Mouse (Mus musculus): Measurements from ENCODE around the gene Coro1b. TPM values are rescaled to one million over a fixed set of nuclear protein-coding genes. Genes with fewer than 3 reads are reported as not detected.
"Not testable (repeated sequence)": the region's sequence is repeated elsewhere in the genome, so short reads cannot be mapped to it uniquely, and the experiment has no call there.

Coro1b gene
- total RNA-seq, 2 experiments from 2014 or later: 91.1 to 102 TPM

- DNase-seq (ENCODE audit: low spot score in 2 of 2): no peak
Observed at GRCm38 (mm10) chr19:4119716-4120487, 28.5 kb upstream of the Coro1b start.

DNA sequence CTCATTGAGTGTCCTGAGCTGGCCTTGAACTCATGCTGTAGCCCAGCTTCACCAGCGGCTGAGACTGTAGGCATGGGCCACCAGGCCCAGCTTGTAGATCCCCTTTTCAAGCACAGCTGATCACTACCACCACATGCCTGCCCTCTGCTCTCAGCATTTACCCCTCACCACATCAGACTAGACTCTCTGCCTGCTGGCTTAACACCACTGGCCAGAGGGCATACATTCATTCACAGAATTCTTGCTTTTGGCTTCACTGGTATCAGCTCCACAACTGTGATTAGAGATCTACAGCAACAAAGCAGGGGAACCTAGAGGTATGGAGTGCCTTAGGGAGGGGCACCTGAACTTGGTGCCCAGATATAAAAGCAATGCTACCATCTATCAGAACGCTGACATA lies 27.9 kb upstream of the Coro1b start:
- DNase-seq (ENCODE audit: low spot score in 2 of 2): no peak

- DNase-seq (ENCODE audit: low spot score in 2 of 2): peak; percentile 99
Observed at GRCm38 (mm10) chr19:4121097-4121805, 27.2 kb upstream of the Coro1b start.

- DNase-seq (ENCODE audit: low spot score in 2 of 2): not testable (repeated sequence)
Observed at GRCm38 (mm10) chr19:4121896-4122295, 26.5 kb upstream of the Coro1b start.

DNA sequence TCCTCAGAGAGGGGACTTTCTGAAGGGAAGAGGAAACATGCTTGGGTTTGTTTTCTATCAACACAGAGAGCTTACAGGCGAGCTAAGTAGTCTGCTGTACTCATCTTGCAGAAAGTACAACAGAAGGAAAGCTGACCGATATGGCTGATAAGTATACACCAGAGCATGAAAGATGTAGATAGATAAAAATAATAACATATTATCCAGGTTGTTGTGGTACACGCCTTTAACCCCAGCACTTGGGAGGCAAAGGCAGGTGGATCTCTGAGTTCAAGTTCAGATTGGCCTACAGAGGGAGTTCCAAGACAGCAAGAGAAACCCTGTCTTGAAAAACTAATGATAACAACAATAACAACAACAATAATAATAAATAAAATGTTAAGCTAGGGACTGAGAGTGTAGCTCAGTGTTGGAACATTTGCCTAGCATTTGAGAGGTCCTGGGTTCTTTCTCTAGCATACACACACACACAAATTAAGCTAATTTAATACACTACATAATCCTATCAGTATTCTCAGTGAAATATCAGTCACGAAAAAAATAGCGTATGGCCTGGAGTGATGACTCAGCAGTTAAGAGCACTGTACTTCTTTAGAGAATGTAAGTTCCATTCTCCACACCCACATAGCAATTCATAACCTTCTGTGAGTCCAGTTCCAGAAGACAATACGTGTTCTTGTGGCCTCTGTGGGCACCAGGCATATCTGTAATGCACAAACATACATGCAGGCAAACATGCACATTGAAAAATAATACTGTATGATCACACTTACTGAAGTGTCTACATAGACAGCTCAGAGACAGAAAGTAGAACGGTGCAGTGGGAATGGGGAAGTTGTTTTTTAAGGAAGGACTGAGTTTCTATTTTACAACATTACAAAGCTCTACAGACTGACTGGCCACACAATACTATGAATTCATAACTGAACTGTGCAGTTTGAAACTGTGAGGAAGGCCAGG lies 25.7 kb upstream of the Coro1b start:
- no peak for DNase-seq (ENCODE audit: low spot score in 2 of 2)

DNA sequence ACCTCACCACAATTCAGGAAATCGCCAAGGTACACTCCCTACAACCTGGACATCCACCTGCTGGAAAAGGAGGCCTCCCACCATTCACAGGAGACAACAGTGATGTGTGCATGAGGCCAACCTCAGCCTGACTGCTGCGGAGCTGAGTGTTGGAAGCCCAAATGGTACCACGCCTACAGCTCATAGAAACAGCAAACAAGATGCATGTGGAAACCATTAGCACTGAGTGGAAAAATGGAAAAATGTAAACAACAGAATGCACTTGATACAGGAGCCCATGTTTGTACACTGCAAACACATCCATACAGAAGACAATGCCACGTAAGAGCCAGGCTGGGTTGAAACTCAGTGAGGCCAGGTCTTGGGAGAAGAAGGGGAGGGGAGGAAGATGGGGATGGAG lies 24.0 kb upstream of the Coro1b start:
- DNase-seq (ENCODE audit: low spot score in 2 of 2): no peak

- DNase-seq (ENCODE audit: low spot score in 2 of 2): not testable (repeated sequence)
Observed at GRCm38 (mm10) chr19:4125268-4125667, 23.2 kb upstream of the Coro1b start.

GRCm38 (mm10) chr19:4125741-4126696 lies 22.4 kb upstream of the Coro1b start, which contains the start of gene Aip:
TSS of gene Aip (minus strand) at chr19:4125858.
- peak; percentile 95 to 98 for DNase-seq (ENCODE audit: low spot score in 2 of 2)

GRCm38 (mm10) chr19:4126759-4127495 lies 21.5 kb upstream of the Coro1b start:
- no peak for DNase-seq (ENCODE audit: low spot score in 2 of 2)

GRCm38 (mm10) chr19:4129462-4129861 lies 19.0 kb upstream of the Coro1b start:
- no peak for DNase-seq (ENCODE audit: low spot score in 2 of 2)

GRCm38 (mm10) chr19:4130106-4130505 lies 18.3 kb upstream of the Coro1b start:
- DNase-seq (ENCODE audit: low spot score in 2 of 2): no peak

DNA sequence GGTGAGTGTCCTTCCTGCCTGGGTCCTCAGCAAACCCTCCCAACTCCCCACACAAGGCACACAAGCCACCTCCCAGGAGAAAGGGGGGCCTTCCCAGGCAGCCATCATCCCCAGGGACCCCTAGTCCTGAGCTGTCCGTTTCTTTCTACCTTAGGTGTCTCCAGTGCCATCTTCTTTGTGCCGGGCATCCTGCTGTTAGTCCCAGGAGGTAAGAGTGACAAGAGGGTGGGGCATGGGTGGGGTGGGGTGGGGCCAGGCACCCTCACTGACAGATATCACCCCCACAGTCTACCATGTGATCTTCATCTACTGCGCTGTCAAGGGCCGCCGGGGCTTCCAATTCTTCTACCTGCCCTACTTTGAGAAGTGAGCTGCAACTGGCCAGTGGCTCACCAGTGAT lies 17.3 kb upstream of the Coro1b start:
- DNase-seq (ENCODE audit: low spot score in 2 of 2): no peak

- no peak for DNase-seq (ENCODE audit: low spot score in 2 of 2)
Observed at GRCm38 (mm10) chr19:4131768-4132167, 16.7 kb upstream of the Coro1b start.

DNA sequence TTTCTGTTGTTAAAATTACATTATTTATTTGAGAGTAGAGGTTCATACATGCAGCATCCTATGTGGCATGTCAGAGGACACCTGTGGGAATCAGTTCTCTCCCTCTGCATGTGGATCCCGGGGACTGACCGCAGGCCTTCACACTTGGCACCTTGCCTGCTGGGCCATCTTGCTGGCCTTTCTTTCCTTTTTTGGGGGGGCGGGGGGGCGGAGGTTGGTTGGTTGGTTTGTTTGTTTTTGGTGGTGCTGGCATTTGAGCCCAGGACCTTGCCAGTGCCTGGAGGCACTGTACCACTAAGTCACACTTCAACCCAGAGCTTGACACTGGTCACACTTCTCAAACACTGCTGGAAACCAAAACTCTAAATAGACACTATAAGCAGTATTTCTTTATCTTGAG lies 14.1 kb upstream of the Coro1b start:
- no peak for DNase-seq (ENCODE audit: low spot score in 2 of 2)

DNA sequence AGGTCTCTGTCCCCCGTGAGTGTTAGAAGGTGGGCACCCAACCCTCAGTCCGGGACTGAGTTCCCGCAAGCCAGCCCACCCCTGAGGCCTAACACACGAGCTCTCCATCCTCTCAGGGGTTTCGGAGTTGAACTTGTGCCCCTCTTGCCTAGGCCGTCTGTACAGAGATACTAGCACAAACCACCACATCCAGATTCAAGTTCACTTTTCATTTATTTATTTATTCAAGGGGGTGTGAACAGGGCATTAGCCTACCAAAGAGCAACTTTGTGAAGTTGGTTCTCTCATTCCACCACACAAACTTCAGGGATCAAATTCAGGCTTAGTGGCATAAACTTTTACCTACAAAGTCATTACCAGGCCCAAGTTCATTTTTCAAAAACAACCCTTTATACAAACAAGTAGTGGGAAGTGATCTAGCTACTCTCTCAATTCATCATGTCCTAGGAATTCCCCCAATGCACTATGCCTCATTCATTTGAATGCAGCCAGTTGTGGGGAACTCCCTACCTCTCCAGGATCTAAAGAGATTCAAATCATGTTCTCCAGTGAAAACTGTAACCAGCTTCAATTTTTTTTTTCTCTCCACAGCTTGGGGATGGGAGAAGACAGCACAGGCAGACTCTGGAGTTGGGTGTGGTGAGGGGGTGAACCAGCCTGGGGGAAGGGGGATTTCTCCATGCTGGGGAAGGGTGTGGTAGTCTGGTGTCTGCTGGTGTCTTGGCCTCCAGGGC lies 13.0 kb upstream of the Coro1b start:
- not testable (repeated sequence) for DNase-seq (ENCODE audit: low spot score in 2 of 2)

- DNase-seq (ENCODE audit: low spot score in 2 of 2): not testable (repeated sequence)
Observed at GRCm38 (mm10) chr19:4135963-4136345, 12.5 kb upstream of the Coro1b start.

GRCm38 (mm10) chr19:4136463-4136862 lies 12.0 kb upstream of the Coro1b start:
- no peak for DNase-seq (ENCODE audit: low spot score in 2 of 2)

DNA sequence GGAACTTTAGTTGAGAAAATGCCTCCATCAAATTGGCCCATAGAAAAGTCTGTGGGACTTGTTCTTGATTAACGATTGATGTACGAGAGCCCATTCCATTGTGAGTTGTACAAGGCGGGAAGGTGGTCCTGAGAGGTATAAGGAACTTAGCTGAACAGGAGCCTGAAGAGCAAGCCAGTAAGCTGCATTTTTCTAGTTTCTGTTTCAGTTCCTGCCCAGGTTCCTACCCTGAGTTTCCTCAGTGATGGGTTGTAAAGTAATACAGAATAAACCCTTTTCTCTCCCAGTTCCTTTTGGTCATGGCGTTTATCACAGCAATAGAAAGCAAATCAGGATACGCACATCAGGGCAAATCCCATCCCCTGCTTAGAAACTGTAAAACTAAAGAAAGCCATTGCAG lies 10.5 kb upstream of the Coro1b start:
- DNase-seq (ENCODE audit: low spot score in 2 of 2): no peak

DNA sequence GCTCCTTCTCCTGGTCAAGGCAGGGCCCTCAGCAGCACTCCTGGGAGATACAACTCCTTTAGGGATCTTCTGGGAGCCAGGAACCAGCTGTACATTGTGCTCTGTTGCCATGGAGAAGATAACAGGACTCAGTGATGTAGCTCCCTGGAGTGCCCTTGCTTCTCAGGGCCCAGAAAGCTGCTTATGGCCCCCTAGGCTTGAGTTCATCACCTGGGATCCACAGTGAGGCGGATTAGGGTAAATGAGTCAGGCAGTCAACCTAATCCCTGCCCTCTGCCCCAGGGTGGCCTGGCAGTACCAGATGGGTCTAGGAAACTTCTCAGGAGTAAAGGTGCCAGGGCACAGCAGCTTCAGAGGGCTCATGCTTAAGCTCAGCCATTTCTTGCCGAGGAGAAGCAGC lies 9.0 kb upstream of the Coro1b start, which contains the start of gene Gpr152:
TSS of gene Gpr152 (plus strand) at position 342 of the 400 bp plus-strand sequence.
- no peak for DNase-seq (ENCODE audit: low spot score in 2 of 2)

All from layer of hippocampus, postnatal 14 days (tissue).